Mouse (Mus musculus) liver, embryonic 15.5 days (tissue): Measurements from ENCODE around the gene Myh3. TPM values are rescaled to one million over a fixed set of nuclear protein-coding genes. Genes with fewer than 3 reads are reported as not detected.
"Not testable (repeated sequence)": the region's sequence is repeated elsewhere in the genome, so short reads cannot be mapped to it uniquely, and the experiment has no call there.

Experiments
- ATAC-seq: fragments of 200-750 bp; cut with Nextera tagmentation; 2 replicates; pipeline ENCODE4 v1.8.0; 2017; ENCODE audit warnings: moderate number of reproducible peaks, mild to moderate bottlenecking, moderate library complexity; ENCODE audit not compliant: insufficient read depth
- H3K27ac ChIP-seq: fragments of 300-500 bp; sonication (generic); replicated peaks from 2 replicates; pipeline ENCODE4 v1.5.1; 2015; ENCODE audit warnings: mild to moderate bottlenecking, inconsistent platforms
- H3K27me3 ChIP-seq: fragments of 300-500 bp; sonication (generic); 2 replicates; pipeline ENCODE4 v1.6.1; 2015; ENCODE audit warnings: mild to moderate bottlenecking, inconsistent platforms
- H3K36me3 ChIP-seq: fragments of 300-500 bp; sonication (generic); replicated peaks from 2 replicates; pipeline ENCODE4 v1.6.1; 2015; ENCODE audit warnings: moderate library complexity, mild to moderate bottlenecking, inconsistent platforms
- H3K4me1 ChIP-seq: fragments of 300-500 bp; sonication (generic); replicated peaks from 2 replicates; pipeline ENCODE4 v1.6.1; 2015; ENCODE audit warnings: inconsistent platforms
- H3K4me2 ChIP-seq: fragments of 300-500 bp; sonication (generic); 2 replicates; pipeline ENCODE4 v1.6.1; 2015; ENCODE audit warnings: moderate library complexity, mild to moderate bottlenecking, inconsistent platforms
- H3K4me3 ChIP-seq: fragments of 300-500 bp; sonication (generic); replicated peaks from 2 replicates; pipeline ENCODE4 v1.5.1; 2015; ENCODE audit warnings: mild to moderate bottlenecking, inconsistent platforms
- H3K9ac ChIP-seq: fragments of 300-500 bp; sonication (generic); 2 replicates; pipeline ENCODE4 v1.6.1; 2015; ENCODE audit warnings: moderate library complexity, mild to moderate bottlenecking, inconsistent platforms
- H3K9me3 ChIP-seq: fragments of 300-500 bp; sonication (generic); replicated peaks from 2 replicates; pipeline ENCODE4 v1.6.1; 2016; ENCODE audit warnings: inconsistent platforms
- WGBS: fragments of 180-500 bp; shearing (Covaris S2); methylation state at CpG from one replicate; pipeline ENCODE4 v1.1.7; 2015; ENCODE audit warnings: mixed read lengths; ENCODE audit not compliant: insufficient replicate concordance; 5-methylcytosine and 5-hydroxymethylcytosine counted together
- polyA plus RNA-seq: library from polyadenylated mRNA; unstranded; fragments of >200 nt; fragmentation: Nextera tagmentation; extraction: Ambion mirVana; gene quantifications from 2 replicates; pipeline ENCODE4 v1.2.1, GENCODE M21; 2015

Gene Myh3
- polyA plus RNA-seq, 1 experiment from 2014 or later, result 7.3 TPM

- Histone ChIP-seq H3K36me3 (no peaks in the 10 kb centered on the region), H3K27ac (no peak overlapping the region), H3K4me2 (no peak overlapping the region), H3K27me3 (peaks cover 28% of the 10 kb centered on the region), H3K4me1 (no peaks in the 10 kb centered on the region), H3K9ac (no peak overlapping the region), H3K4me3 (no peak overlapping the region), H3K9me3 (no peaks in the 10 kb centered on the region)
- no peak for ATAC-seq
- 69% methylated on average over 12 of the region's 12 CpGs for WGBS
Measured at GRCm38 (mm10) chr11:67087225-67087624, 9.1 kb downstream of the Myh3 start.

- 69% methylated on average over 12 of the region's 12 CpGs for WGBS
- not testable (repeated sequence) for H3K36me3 ChIP-seq, H3K9ac ChIP-seq, H3K27me3 ChIP-seq, H3K27ac ChIP-seq, H3K4me1 ChIP-seq, H3K4me2 ChIP-seq, H3K4me3 ChIP-seq, ATAC-seq, H3K9me3 ChIP-seq
Measured at GRCm38 (mm10) chr11:67092354-67092753, 14.3 kb downstream of the Myh3 start.

GRCm38 (mm10) chr11:67093201-67093600 lies 15.1 kb downstream of the Myh3 start:
- H3K9ac ChIP-seq, result no peak overlapping the region
- no peak for ATAC-seq
- no peaks in the 10 kb centered on the region for H3K27me3 ChIP-seq
- 54% methylated on average over 9 of the region's 9 CpGs for WGBS
- no peak overlapping the region for H3K27ac ChIP-seq
- no peaks in the 10 kb centered on the region for H3K4me1 ChIP-seq
- H3K4me2 ChIP-seq, result no peak overlapping the region
- H3K4me3 ChIP-seq, result no peak overlapping the region
- H3K36me3 ChIP-seq, result no peaks in the 10 kb centered on the region
- H3K9me3 ChIP-seq, result no peaks in the 10 kb centered on the region

GRCm38 (mm10) chr11:67093652-67094051 lies 15.6 kb downstream of the Myh3 start:
- Histone ChIP-seq H3K4me3 (no peak overlapping the region), H3K27ac (no peak overlapping the region), H3K27me3 (no peaks in the 10 kb centered on the region), H3K9me3 (no peaks in the 10 kb centered on the region), H3K4me2 (no peak overlapping the region), H3K36me3 (no peaks in the 10 kb centered on the region), H3K4me1 (no peaks in the 10 kb centered on the region), H3K9ac (no peak overlapping the region)
- WGBS, result 88% methylated on average over 5 of the region's 5 CpGs
- ATAC-seq, result no peak

- Histone ChIP-seq H3K27me3 (0 out of 2 replicates have a peak, but pooled peaks cover 3% of the 10 kb centered on the region), H3K9me3 (no peaks in the 10 kb centered on the region), H3K4me1 (no peaks in the 10 kb centered on the region), H3K27ac (no peak overlapping the region), H3K36me3 (no peaks in the 10 kb centered on the region), H3K9ac (no peak overlapping the region), H3K4me2 (no peak overlapping the region), H3K4me3 (no peak overlapping the region)
- 53% methylated on average over 29 of the region's 29 CpGs for WGBS
- no peak for ATAC-seq
Measured at GRCm38 (mm10) chr11:67094470-67094869, 16.4 kb downstream of the Myh3 start.

GRCm38 (mm10) chr11:67097709-67098108 lies 19.6 kb downstream of the Myh3 start:
- 73% methylated on average over 10 of the region's 10 CpGs for WGBS
- H3K36me3 ChIP-seq, result no peaks in the 10 kb centered on the region
- H3K4me1 ChIP-seq, result no peaks in the 10 kb centered on the region
- H3K4me2 ChIP-seq, result no peak overlapping the region
- no peak overlapping the region for H3K4me3 ChIP-seq
- no peak overlapping the region for H3K9ac ChIP-seq
- no peak overlapping the region for H3K27ac ChIP-seq
- H3K27me3 ChIP-seq, result 0 out of 2 replicates have a peak, but pooled peaks cover 3% of the 10 kb centered on the region
- no peaks in the 10 kb centered on the region for H3K9me3 ChIP-seq
- ATAC-seq, result no peak

- H3K27me3 ChIP-seq, result 0 out of 2 replicates have a peak, but pooled peaks cover 3% of the 10 kb centered on the region
Measured at GRCm38 (mm10) chr11:67098427-67098826, 20.3 kb downstream of the Myh3 start.

GRCm38 (mm10) chr11:67099241-67099640 lies 21.1 kb downstream of the Myh3 start:
- Histone ChIP-seq H3K9ac (no peak overlapping the region), H3K27ac (no peak overlapping the region), H3K27me3 (0 out of 2 replicates have a peak, but pooled peaks cover 3% of the 10 kb centered on the region), H3K36me3 (no peaks in the 10 kb centered on the region), H3K4me2 (no peak overlapping the region), H3K4me1 (no peaks in the 10 kb centered on the region), H3K4me3 (no peak overlapping the region), H3K9me3 (no peaks in the 10 kb centered on the region)
- ATAC-seq, result no peak
- WGBS, result 70% methylated on average over 16 of the region's 16 CpGs

More at GRCm38 (mm10) chr11:67098427-67098826, 20.3 kb downstream of the Myh3 start:
- no peak overlapping the region for H3K9ac ChIP-seq
- no peak for ATAC-seq
- H3K36me3 ChIP-seq, result no peaks in the 10 kb centered on the region
- H3K4me3 ChIP-seq, result no peak overlapping the region
- no peak overlapping the region for H3K4me2 ChIP-seq
- H3K4me1 ChIP-seq, result no peaks in the 10 kb centered on the region
- H3K9me3 ChIP-seq, result no peaks in the 10 kb centered on the region
- WGBS, result 66% methylated on average over 11 of the region's 11 CpGs
- no peak overlapping the region for H3K27ac ChIP-seq

GRCm38 (mm10) chr11:67100169-67100568 lies 22.1 kb downstream of the Myh3 start:
- ATAC-seq, result no peak
- Histone ChIP-seq H3K4me1 (no peaks in the 10 kb centered on the region), H3K27ac (no peak overlapping the region), H3K36me3 (no peaks in the 10 kb centered on the region), H3K4me3 (no peak overlapping the region), H3K9ac (no peak overlapping the region), H3K27me3 (0 out of 2 replicates have a peak, but pooled peaks cover 3% of the 10 kb centered on the region), H3K9me3 (no peaks in the 10 kb centered on the region), H3K4me2 (no peak overlapping the region)
- WGBS, result 26% methylated on average over 6 of the region's 6 CpGs

- 17% methylated on average over 8 of the region's 8 CpGs for WGBS
- no peak overlapping the region for H3K27ac ChIP-seq
- H3K4me3 ChIP-seq, result no peak overlapping the region
- no peak overlapping the region for H3K4me2 ChIP-seq
- no peak for ATAC-seq
- H3K36me3 ChIP-seq, result no peaks in the 10 kb centered on the region
- H3K9ac ChIP-seq, result no peak overlapping the region
- H3K27me3 ChIP-seq, result 0 out of 2 replicates have a peak, but pooled peaks cover 3% of the 10 kb centered on the region
- no peaks in the 10 kb centered on the region for H3K4me1 ChIP-seq
- H3K9me3 ChIP-seq, result no peaks in the 10 kb centered on the region
Measured at GRCm38 (mm10) chr11:67101713-67102112, 23.6 kb downstream of the Myh3 start.

- Histone ChIP-seq H3K36me3 (no peaks in the 10 kb centered on the region), H3K4me1 (no peaks in the 10 kb centered on the region), H3K27ac (no peak overlapping the region), H3K4me3 (no peak overlapping the region), H3K9me3 (no peaks in the 10 kb centered on the region), H3K4me2 (no peak overlapping the region), H3K9ac (no peak overlapping the region), H3K27me3 (0 out of 2 replicates have a peak, but pooled peaks cover 3% of the 10 kb centered on the region)
- 56% methylated on average over 9 of the region's 9 CpGs for WGBS
- no peak for ATAC-seq
Measured at GRCm38 (mm10) chr11:67103256-67103655, 25.2 kb downstream of the Myh3 start.

- H3K36me3 ChIP-seq, result no peaks in the 10 kb centered on the region
- H3K9me3 ChIP-seq, result no peaks in the 10 kb centered on the region
- no peaks in the 10 kb centered on the region for H3K4me1 ChIP-seq
- H3K9ac ChIP-seq, result no peak overlapping the region
- H3K4me3 ChIP-seq, result no peak overlapping the region
- no peak overlapping the region for H3K4me2 ChIP-seq
- H3K27me3 ChIP-seq, result 0 out of 2 replicates have a peak, but pooled peaks cover 2% of the 10 kb centered on the region
- ATAC-seq, result no peak
- H3K27ac ChIP-seq, result no peak overlapping the region
- WGBS, result 63% methylated on average over 1 of the region's 1 CpGs
Measured at GRCm38 (mm10) chr11:67104242-67104641, 26.1 kb downstream of the Myh3 start.
